Comparison of ENCODE assay signal across 44 mouse cellular contexts in the genomic region with DNA sequence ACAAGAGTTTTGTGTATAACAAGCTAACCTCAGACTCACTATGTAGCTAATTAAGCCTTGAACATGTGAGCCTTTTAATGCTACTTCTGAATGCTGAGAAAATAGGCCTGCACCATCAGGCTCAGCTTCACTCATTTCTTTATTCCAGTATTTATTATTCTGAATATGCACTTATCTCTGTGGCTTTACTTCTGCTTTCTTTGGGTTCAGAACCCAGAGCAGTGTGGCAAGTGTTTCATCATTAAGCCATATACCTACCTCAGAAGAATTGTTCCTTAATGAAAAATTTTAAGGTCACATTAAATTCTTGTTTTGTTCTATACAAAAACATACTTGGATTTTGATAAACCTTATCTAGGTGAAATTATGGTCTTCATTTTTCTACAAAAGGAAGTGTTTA. TPM values are rescaled to one million over a fixed set of nuclear protein-coding genes. Genes with fewer than 3 reads are reported as not detected.
"Had no signal": no experiment of that assay in that cellular context is flagged by ENCODE, and none has a peak within 500 bp of the region (broad histone marks: within the 10 kb centered on the region; RNA-seq: fewer than 3 reads in every experiment).

No protein-coding gene starts in this region.

- ATAC-seq: hindbrain, embryonic 16.5 days; inflammation-experienced regulatory T-cells, adult 6 months; intestine, embryonic 15.5 days; intestine, postnatal 0 days had no signal

- H3K27ac ChIP-seq: gastrocnemius, adult 2 months; heart, embryonic 10.5 days; hindbrain, embryonic 10.5 days; hindbrain, embryonic 12.5 days; hindbrain, embryonic 14.5 days; intestine, embryonic 15.5 days; kidney, postnatal 0 days; limb, embryonic 10.5 days; limb, embryonic 12.5 days; liver, embryonic 13.5 days; liver, embryonic 15.5 days had no signal

- H3K9me3 ChIP-seq: heart, embryonic 10.5 days; heart, embryonic 12.5 days; hindbrain, embryonic 10.5 days; hindbrain, embryonic 12.5 days; intestine, embryonic 15.5 days; limb, embryonic 10.5 days; limb, embryonic 12.5 days; liver, embryonic 13.5 days; liver, embryonic 15.5 days had no signal

- H3K4me2 ChIP-seq: heart, embryonic 12.5 days; hindbrain, embryonic 12.5 days; hindbrain, embryonic 14.5 days; intestine, embryonic 15.5 days; limb, embryonic 12.5 days; liver, embryonic 11.5 days; liver, embryonic 13.5 days; liver, embryonic 15.5 days had no signal

- H3K4me1 ChIP-seq: heart, embryonic 10.5 days; heart, embryonic 12.5 days; hindbrain, embryonic 10.5 days; hindbrain, embryonic 12.5 days; intestine, embryonic 15.5 days; limb, embryonic 10.5 days; limb, embryonic 12.5 days; liver, embryonic 13.5 days; liver, embryonic 15.5 days had no signal

- DNase-seq: gastrocnemius, adult 2 months; gastrocnemius, postnatal 10 days; gastrocnemius, postnatal 25 days; heart, adult 18-20 months; heart, postnatal 10 days; heart, postnatal 4 days; kidney, adult 18-20 months; kidney, adult 8-10 months; kidney, postnatal 14 days; kidney, postnatal 36 days; layer of hippocampus, adult 9-11 months; layer of hippocampus, postnatal 36 days; liver; liver, embryonic 13.5 days had no signal

- H3K9ac ChIP-seq: heart, embryonic 12.5 days; hindbrain, embryonic 12.5 days; hindbrain, embryonic 14.5 days; intestine, embryonic 15.5 days; limb, embryonic 12.5 days; liver, embryonic 13.5 days; liver, embryonic 15.5 days had no signal

- H3K4me3 ChIP-seq: gastrocnemius, adult 2 months; heart, embryonic 10.5 days; heart, embryonic 12.5 days; hindbrain, embryonic 10.5 days; hindbrain, embryonic 12.5 days; intestine, embryonic 15.5 days; limb, embryonic 10.5 days; limb, embryonic 12.5 days; liver, embryonic 13.5 days; liver, embryonic 15.5 days had no signal

- H3K36me3 ChIP-seq: heart, embryonic 10.5 days; heart, embryonic 12.5 days; hindbrain, embryonic 10.5 days; hindbrain, embryonic 12.5 days; intestine, embryonic 15.5 days; limb, embryonic 10.5 days; limb, embryonic 12.5 days; liver, embryonic 13.5 days; liver, embryonic 15.5 days had no signal

- H3K27me3 ChIP-seq: heart, embryonic 12.5 days; hindbrain, embryonic 12.5 days; intestine, embryonic 15.5 days; liver, embryonic 13.5 days; liver, embryonic 15.5 days had no signal

RNA-seq across cellular contexts. Expression of a gene that starts 33.9 kb away (rescaled TPM):
- total RNA-seq: granulocyte monocyte progenitor cell, adult 5-6 weeks; layer of hippocampus, adult 18-20 months; layer of hippocampus, adult 8-10 months; layer of hippocampus, postnatal 14 days; layer of hippocampus, postnatal 36 days; left cerebral cortex, adult 18-20 months; left cerebral cortex, postnatal 10 days; left cerebral cortex, postnatal 36 days had no signal
- polyA plus RNA-seq: hindbrain, embryonic 10.5 days; inflammation-experienced regulatory T-cells, adult 6 months; intestine, postnatal 0 days; kidney, postnatal 0 days; limb, embryonic 10.5 days; limb, embryonic 12.5 days; liver, embryonic 11.5 days; liver, embryonic 13.5 days had no signal

RNA-seq across cellular contexts. Expression of a gene that starts 34.0 kb away (rescaled TPM):
- total RNA-seq: gastrocnemius, adult 2 months; gastrocnemius, postnatal 10 days; gastrocnemius, postnatal 25 days; gastrocnemius, postnatal 4 days; granulocyte monocyte progenitor cell, adult 5-6 weeks; heart, adult 18-20 months; heart, adult 8-10 months; heart, postnatal 10 days; heart, postnatal 25 days; heart, postnatal 4 days; layer of hippocampus, adult 18-20 months; layer of hippocampus, adult 8-10 months; layer of hippocampus, postnatal 14 days; layer of hippocampus, postnatal 36 days; left cerebral cortex, adult 18-20 months; left cerebral cortex, adult 8-10 months; left cerebral cortex, postnatal 10 days; left cerebral cortex, postnatal 36 days had no signal
- polyA plus RNA-seq: heart, embryonic 10.5 days; heart, embryonic 12.5 days; heart, embryonic 14.5 days; heart, embryonic 16.5 days; hindbrain, embryonic 10.5 days; hindbrain, embryonic 12.5 days; hindbrain, embryonic 14.5 days; hindbrain, embryonic 16.5 days; inflammation-experienced regulatory T-cells, adult 6 months; intestine, embryonic 15.5 days; intestine, postnatal 0 days; kidney, embryonic 14.5 days; kidney, postnatal 0 days; large intestine, adult 2 months; limb, embryonic 10.5 days; limb, embryonic 12.5 days; limb, embryonic 14.5 days; liver, embryonic 11.5 days; liver, embryonic 13.5 days; liver, embryonic 15.5 days had no signal
